Mouse (Mus musculus) kidney, adult 2 months (tissue): ENCODE data around the gene Tspan12. TPM values are rescaled to one million over a fixed set of nuclear protein-coding genes. Genes with fewer than 3 reads are reported as not detected.

Experiments used
- DNase-seq: peaks from one replicate; pipeline ENCODE4 v3.0.0; 2021
- H3K27ac ChIP-seq: fragments of 200-500 bp; 2 replicates; pipeline ENCODE4 v1.5.1; 2012; ENCODE audit warnings: low read depth, low read length, control low read depth, inconsistent platforms; ENCODE audit not compliant: insufficient read depth
- H3K27me3 ChIP-seq: fragments of 200-500 bp; replicated peaks from 2 replicates; pipeline ENCODE4 v1.6.1; 2012; ENCODE audit warnings: mild to moderate bottlenecking, moderate library complexity, low read length, inconsistent platforms; ENCODE audit not compliant: control insufficient read depth, insufficient read depth
- H3K36me3 ChIP-seq: fragments of 200-500 bp; 2 replicates; pipeline ENCODE4 v1.6.1; 2012; ENCODE audit warnings: mild to moderate bottlenecking, moderate library complexity, low read length, inconsistent platforms; ENCODE audit not compliant: control insufficient read depth, insufficient read depth
- H3K4me1 ChIP-seq: fragments of 200-500 bp; 2 replicates; pipeline ENCODE4 v1.6.1; 2011; ENCODE audit warnings: low read length; ENCODE audit not compliant: control insufficient read depth, insufficient read depth
- H3K4me3 ChIP-seq: fragments of 200-500 bp; 2 replicates; pipeline ENCODE4 v1.5.1; 2011; ENCODE audit warnings: mild to moderate bottlenecking, low read depth, low read length, control low read depth; ENCODE audit not compliant: insufficient read depth
- CTCF ChIP-seq: fragments of 200-500 bp; conservative IDR thresholded peaks from 2 replicates; pipeline ENCODE4 v1.5.1; 2011; ENCODE audit warnings: low read depth, mild to moderate bottlenecking, control low read depth, low read length, moderate library complexity, mixed read lengths; ENCODE audit not compliant: insufficient read depth, insufficient read length
- POLR2A ChIP-seq: fragments of 200-500 bp; IDR thresholded peaks from one replicate; pipeline ENCODE4 v1.6.1; 2011; ENCODE audit warnings: low read depth, low read length, control low read depth
- WGBS: fragments of 180-500 bp; shearing (Covaris S2); methylation state at CpG from one replicate; pipeline ENCODE4 v1.1.7; 2018; 5-methylcytosine and 5-hydroxymethylcytosine counted together
- polyA plus RNA-seq: library from polyadenylated mRNA; depleted of rRNA; stranded (reverse); fragments of >200 nt; gene quantifications from 2 replicates; pipeline ENCODE4 v1.2.3, GENCODE M21; 2012

Gene Tspan12
- polyA plus RNA-seq, 1 experiment = 21.7 TPM

DNA sequence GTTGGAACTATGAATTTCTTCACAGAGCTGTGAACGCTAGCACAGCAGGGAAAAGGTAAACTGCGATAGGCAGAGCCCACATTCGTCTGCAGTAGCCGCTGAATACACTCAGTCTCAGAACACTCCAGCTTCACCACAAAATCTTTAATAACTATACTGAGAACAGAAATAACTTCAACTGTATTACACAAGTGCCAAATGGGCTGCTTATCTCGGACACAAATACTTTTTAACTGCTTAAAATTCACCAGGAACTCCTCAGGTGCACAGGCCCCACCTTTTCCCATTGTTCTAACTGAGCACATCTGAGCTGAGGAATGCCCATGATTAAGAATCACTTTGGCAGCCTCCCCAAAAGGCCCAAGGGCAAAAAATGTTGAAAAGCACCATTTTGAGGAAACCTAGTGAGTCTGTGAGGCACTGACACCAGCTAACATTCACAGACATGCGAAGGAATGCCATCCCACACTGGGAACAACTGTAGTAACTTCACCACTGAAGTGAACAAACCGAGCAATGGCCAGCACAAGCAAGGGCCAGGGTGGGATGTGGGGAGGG, 47.2 kb downstream of the Tspan12 start:
- no peak overlapping the region for H3K27ac ChIP-seq
- peaks cover 3% of the 10 kb centered on the region for H3K4me1 ChIP-seq
- WGBS = 65% methylated on average over 7 of the region's 7 CpGs
- H3K4me3 ChIP-seq = no peak overlapping the region
- no peaks in the 10 kb centered on the region for H3K36me3 ChIP-seq
- TF ChIP-seq POLR2A (no peak), CTCF (no peak)
- no peaks in the 10 kb centered on the region for H3K27me3 ChIP-seq
- DNase-seq = no peak

DNA sequence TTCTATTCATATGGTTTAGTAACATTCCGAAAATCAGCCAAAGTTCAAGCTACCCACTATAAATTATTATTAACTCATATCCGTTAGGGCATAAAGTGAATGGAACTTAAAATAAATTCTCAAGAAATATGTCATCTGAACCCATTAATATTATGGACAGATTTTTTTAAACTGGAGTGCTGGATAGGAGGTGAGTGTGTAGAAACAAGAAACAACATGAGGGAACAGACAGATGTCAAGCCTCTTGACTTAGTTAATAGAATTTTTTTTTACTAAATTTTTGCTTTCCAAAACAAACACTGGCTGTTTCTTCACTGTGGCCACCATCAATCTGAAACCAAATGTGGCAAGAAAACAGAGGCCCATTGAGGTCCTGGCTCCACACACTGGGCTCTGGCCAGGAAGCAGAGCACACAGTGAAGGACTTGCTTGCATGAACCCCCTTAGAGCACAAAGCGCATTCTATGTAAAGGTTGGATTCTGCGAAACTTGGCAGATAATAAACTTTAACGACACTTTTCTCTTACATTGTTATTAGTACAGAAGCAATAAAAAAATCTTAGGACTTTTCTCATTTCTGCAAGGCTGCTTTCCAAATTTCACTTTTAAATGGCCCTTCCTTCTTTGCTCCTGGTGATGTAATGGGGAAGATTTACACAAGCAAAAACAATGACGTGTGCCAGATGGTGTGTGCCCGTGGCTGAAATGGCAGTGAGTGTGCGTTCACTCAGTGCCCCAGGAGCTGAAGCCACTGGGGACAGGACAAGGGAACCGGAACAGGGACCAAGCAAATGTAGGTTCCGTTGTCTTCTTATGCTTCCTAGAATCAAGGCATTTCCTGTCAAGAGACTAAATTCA, 48.6 kb downstream of the Tspan12 start:
- Histone ChIP-seq H3K4me3 (no peak overlapping the region), H3K27me3 (no peaks in the 10 kb centered on the region), H3K27ac (peak overlapping the region; percentile 45), H3K4me1 (peaks cover 3% of the 10 kb centered on the region), H3K36me3 (no peaks in the 10 kb centered on the region)
- peak; percentile 22 for DNase-seq
- whole genome bisulfite sequencing = 53% methylated on average over 10 of the region's 10 CpGs
- TF ChIP-seq CTCF (no peak), POLR2A (no peak)

DNA sequence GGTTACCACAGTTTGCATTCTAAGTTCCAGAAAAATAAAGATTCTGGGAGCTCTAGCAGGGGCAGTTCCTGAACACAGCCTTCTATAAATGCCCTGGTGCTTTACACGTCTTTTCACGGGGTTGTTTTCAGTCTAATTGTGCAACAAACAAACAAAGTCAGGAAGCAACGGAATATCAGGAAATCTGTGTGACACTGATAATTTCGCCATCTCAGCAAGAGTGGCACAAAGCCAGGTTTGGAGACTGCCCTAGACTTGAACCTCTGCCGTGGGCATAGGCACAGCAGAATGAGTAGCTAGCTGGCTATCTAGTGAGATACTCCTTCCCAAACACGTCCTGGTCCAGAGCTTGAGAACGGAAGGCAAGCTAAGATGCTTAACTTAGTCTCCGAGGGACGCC, 53.7 kb downstream of the Tspan12 start:
- Histone ChIP-seq H3K27ac (peak overlapping the region; percentile 85), H3K27me3 (no peaks in the 10 kb centered on the region), H3K4me1 (no peaks in the 10 kb centered on the region), H3K4me3 (no peak overlapping the region), H3K36me3 (no peaks in the 10 kb centered on the region)
- WGBS = 75% methylated on average over 9 of the region's 9 CpGs
- DNase-seq = peak; percentile 87
- TF ChIP-seq POLR2A = no peak

DNA sequence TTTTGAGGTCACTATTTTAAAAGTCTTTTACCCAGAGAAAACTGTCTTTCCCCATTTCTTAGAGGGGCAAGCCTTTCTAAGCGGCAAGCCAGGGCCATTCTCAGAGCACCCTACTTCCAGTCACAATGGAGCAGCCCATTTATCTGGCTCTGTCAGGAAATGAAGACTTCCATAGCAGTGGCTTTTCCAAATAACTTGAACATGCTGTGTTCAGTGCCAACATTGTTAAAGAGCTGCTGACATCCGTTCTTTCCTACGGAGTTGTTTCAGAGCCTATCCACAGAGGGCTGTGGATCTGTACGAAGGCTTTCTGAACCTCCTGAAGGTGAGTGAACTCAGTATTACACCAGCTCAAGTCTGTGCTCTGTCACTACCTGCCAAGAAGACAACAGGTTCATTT, 55.2 kb downstream of the Tspan12 start:
- 65% methylated on average over 4 of the region's 4 CpGs for WGBS
- H3K27ac ChIP-seq = peak overlapping the region; percentile 87
- TF ChIP-seq POLR2A (no peak), CTCF (no peak)
- H3K27me3 ChIP-seq = no peaks in the 10 kb centered on the region
- peak; percentile 71 for DNase-seq
- no peaks in the 10 kb centered on the region for H3K4me1 ChIP-seq
- no peak overlapping the region for H3K4me3 ChIP-seq
- no peaks in the 10 kb centered on the region for H3K36me3 ChIP-seq

DNA sequence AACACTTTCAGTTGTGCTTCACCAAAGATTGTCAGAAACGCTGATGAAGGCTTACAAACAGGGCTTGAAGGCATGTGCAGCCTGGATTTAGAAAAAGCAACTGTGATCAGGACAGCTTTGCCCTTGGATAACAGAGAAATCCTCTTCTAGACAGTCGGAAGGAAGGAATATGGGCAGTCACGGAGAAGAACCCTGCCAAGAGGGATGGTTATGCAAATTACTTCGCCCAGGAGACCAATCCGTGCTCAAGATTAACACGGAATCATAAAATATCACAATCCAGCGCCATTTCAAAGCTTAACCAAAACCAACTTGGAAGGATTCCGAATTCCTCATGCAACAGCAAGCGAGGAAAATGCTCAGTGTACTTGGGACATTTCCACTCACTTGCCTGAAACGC, 55.9 kb downstream of the Tspan12 start:
- TF ChIP-seq CTCF (no peak), POLR2A (no peak)
- peak overlapping the region; percentile 73 for H3K27ac ChIP-seq
- no peak overlapping the region for H3K4me3 ChIP-seq
- 68% methylated on average over 10 of the region's 10 CpGs for WGBS
- H3K36me3 ChIP-seq = no peaks in the 10 kb centered on the region
- no peaks in the 10 kb centered on the region for H3K4me1 ChIP-seq
- peak; percentile 60 for DNase-seq
- no peaks in the 10 kb centered on the region for H3K27me3 ChIP-seq

DNA sequence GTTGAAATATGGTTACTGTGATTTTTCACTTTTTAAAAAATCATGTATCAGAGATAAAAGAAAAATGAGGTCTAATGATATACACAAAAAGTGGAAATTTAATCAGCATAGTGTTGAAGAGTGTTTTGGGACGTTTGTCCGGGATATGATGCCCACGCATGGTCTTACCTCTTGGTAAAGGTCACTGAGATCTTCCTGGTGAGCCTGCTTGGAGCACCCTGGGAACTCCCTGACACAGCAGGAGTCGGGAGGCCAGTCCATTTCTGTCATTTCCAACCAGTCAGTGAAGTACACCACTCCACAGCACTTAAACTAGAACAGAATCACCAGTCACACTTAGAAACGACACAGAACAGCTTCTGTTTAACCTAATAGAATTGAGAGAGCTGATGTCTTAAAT, 56.9 kb downstream of the Tspan12 start:
- Histone ChIP-seq H3K4me3 (no peak overlapping the region), H3K27me3 (no peaks in the 10 kb centered on the region), H3K27ac (no peak overlapping the region), H3K4me1 (no peaks in the 10 kb centered on the region), H3K36me3 (no peaks in the 10 kb centered on the region)
- WGBS = 82% methylated on average over 5 of the region's 5 CpGs
- DNase-seq = no peak
- TF ChIP-seq POLR2A (no peak), CTCF (no peak)

DNA sequence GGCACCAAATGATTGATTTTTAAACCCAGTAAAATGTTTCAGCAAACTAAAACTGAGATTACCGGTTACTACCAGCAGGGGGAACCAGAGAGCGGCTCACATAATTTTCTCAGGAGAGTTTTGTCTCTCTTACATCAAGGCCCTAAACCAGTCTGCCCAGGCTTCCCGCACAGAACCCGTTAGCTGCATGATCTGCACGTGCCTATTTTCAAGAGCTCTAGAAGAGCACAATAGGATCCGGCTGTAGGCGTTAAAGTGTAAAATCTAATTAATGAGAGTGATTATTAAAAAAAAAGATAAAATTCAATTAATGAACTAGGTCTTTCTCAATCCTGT, 57.3 kb downstream of the Tspan12 start:
- WGBS = under 1% methylated on average over 7 of the region's 7 CpGs
- Histone ChIP-seq H3K4me1 (no peaks in the 10 kb centered on the region), H3K36me3 (no peaks in the 10 kb centered on the region), H3K4me3 (no peak overlapping the region), H3K27me3 (no peaks in the 10 kb centered on the region), H3K27ac (no peak overlapping the region)
- peak; percentile 72 for DNase-seq
- TF ChIP-seq CTCF (peak; percentile 36), POLR2A (no peak)
